13 mouse cellular contexts compared by ENCODE assay signal in genomic region chr14:16172261-16172660, GRCm38 (mm10).
DNase-seq lines count a peak whose midpoint lies in the region.
"Had no signal": no experiment of that assay in that cellular context is flagged by ENCODE, and none has a peak within 500 bp of the region (broad histone marks: within the 10 kb centered on the region; RNA-seq: fewer than 3 reads in every experiment).

No protein-coding gene starts in this region.

- peak; percentile 60 for DNase-seq in A20 (ENCODE audit: low read depth, low spot score)
- DNase-seq in CD4-positive helper T cell, adult 2 months (ENCODE audit: low read depth, low spot score) = peak; percentile 54
- DNase-seq in induced T-regulatory cell, adult 2 months (ENCODE audit: low read depth) = peak; percentile 55
- peak; percentile 35 to 45 for DNase-seq in thymus, postnatal 10 days (ENCODE audit: low spot score in 2 of 2)
- DNase-seq in lung, postnatal 10 days = no peak
- no peak for DNase-seq in kidney, adult 11 months
- no peak for DNase-seq in cerebellum, postnatal 10 days
- DNase-seq in retina, embryonic 14.5 days (ENCODE audit: low spot score) = no peak
- DNase-seq: adrenal gland, postnatal 10 days; cerebellum, adult 11-12 months; cerebellum, adult 9-10 months; gastrocnemius, postnatal 36 days; heart, adult 18-20 months had no signal

Comparison
In these comparisons a context has a peak if more than half of its experiments do, and no peak if none do; other contexts are left out.
1. DNase-seq: peak in A20 (single experiment), CD4-positive helper T cell, adult 2 months (single experiment), induced T-regulatory cell, adult 2 months (single experiment) and thymus, postnatal 10 days (2 of 2); none in lung, postnatal 10 days (single experiment), kidney, adult 11 months (single experiment), cerebellum, postnatal 10 days (0 of 2) and retina, embryonic 14.5 days (single experiment).